Mouse (Mus musculus): ENCODE results near the gene Dmac2.
A peak's percentile ranks its signal among the peaks of the same experiment; 100 is the strongest.

Dmac2 gene

DNA sequence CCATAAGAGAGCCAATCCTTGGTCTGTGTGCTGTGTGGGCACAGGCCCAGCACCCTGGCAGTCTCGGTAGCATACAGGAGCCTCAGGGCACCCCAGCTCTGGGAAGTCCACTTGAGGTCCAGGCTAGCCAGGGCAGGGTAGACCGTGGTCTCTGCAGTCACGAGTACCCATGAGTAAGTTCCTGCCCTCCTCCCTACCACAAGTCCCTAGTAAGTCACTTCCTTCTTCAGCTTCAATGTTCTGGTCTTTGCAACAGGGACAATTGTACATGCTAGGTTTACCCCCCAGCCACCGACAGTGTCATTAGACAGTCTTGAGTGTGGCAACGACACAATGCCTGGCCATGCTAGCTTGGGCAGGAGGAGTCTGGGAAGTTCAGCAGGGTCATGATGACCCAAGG, 13.5 kb downstream of the Dmac2 start:
- Histone ChIP-seq H3K36me3 (ENCODE audit: insufficient read depth, low read length) (peaks cover 95% of the 10 kb centered on the region), H3K4me3 (replicated peaks; ENCODE audit: low read length) (no peak overlapping the region), H3K4me1 (replicated peaks; ENCODE audit: low read depth, low read length) (peaks cover 38% of the 10 kb centered on the region), H3K27me3 (ENCODE audit: insufficient read depth, low read length) (peaks cover 3% of the 10 kb centered on the region; the same call in 1 of the 2 replicates), H3K9me3 (ENCODE audit: low read length) (no peaks in the 10 kb centered on the region)
- TF ChIP-seq CTCF (conservative IDR thresholded peaks at IDR 0.05; ENCODE audit: low read length), result no peak
- no peak for TF ChIP-seq POU5F1 (IDR thresholded peaks at IDR 0.05; ENCODE audit: borderline replicate concordance, low read length)
- no peak for TF ChIP-seq NANOG (IDR thresholded peaks at IDR 0.05; ENCODE audit: borderline replicate concordance, low read length)

DNA sequence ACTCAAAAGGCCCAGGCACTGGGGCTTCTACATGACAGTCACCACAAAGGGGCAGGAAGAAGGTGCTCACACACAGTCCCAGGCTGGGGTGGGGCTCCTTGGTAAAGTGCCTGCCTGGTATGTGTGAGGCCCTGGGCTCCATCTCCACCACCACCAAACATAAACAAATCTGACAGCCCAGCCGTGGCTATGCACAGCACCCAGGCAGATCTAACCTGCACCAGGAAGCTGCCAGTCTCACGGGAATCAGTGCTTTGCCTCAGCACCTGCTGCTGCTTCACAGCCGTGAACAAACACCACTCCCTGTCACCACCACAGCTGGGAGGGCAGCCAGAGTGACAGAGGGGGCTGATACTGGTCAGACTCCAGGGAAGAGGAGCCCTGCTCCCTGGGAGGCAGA, 17.2 kb downstream of the Dmac2 start:
- no peaks in the 10 kb centered on the region for H3K9me3 ChIP-seq (ENCODE audit: low read length)
- TF ChIP-seq NANOG (IDR thresholded peaks at IDR 0.05; ENCODE audit: borderline replicate concordance, low read length) (no peak), CTCF (conservative IDR thresholded peaks at IDR 0.05; ENCODE audit: low read length) (no peak), POU5F1 (IDR thresholded peaks at IDR 0.05; ENCODE audit: borderline replicate concordance, low read length) (no peak)
- H3K36me3 ChIP-seq (ENCODE audit: insufficient read depth, low read length), result peaks cover 99% of the 10 kb centered on the region
- H3K27me3 ChIP-seq (ENCODE audit: insufficient read depth, low read length), result no peaks in the 10 kb centered on the region
- peaks cover 34% of the 10 kb centered on the region for H3K4me1 ChIP-seq (replicated peaks; ENCODE audit: low read depth, low read length)
- no peak overlapping the region for H3K4me3 ChIP-seq (replicated peaks; ENCODE audit: low read length)

DNA sequence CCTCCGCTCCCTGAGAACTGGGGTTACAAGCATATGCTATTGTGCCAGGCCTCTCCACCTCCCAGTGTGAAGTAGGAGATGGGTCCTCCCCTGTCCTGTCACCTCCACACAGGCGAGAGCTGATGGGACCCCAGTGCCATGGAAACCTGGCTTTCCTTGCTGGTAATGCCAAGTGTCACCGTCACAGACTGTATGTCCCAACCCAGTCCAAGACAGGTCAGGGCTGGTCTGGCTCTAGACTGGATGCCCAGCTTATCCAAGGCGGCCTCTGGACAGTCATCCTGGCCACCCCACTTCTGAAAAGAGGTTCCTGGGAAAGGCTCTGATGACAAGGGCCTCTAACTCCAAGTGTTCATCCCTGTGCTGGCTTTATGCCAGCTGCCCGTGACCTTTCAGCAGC, 17.9 kb downstream of the Dmac2 start:
- TF ChIP-seq POU5F1 (IDR thresholded peaks at IDR 0.05; ENCODE audit: borderline replicate concordance, low read length), result no peak
- no peak for TF ChIP-seq CTCF (conservative IDR thresholded peaks at IDR 0.05; ENCODE audit: low read length)
- no peak for TF ChIP-seq NANOG (IDR thresholded peaks at IDR 0.05; ENCODE audit: borderline replicate concordance, low read length)
- Histone ChIP-seq H3K9me3 (ENCODE audit: low read length) (no peaks in the 10 kb centered on the region), H3K36me3 (ENCODE audit: insufficient read depth, low read length) (peaks cover 96% of the 10 kb centered on the region), H3K27me3 (ENCODE audit: insufficient read depth, low read length) (no peaks in the 10 kb centered on the region), H3K4me1 (replicated peaks; ENCODE audit: low read depth, low read length) (peaks cover 41% of the 10 kb centered on the region), H3K4me3 (replicated peaks; ENCODE audit: low read length) (no peak overlapping the region; the same call in 1 of the 2 replicates)

GRCm38 (mm10) chr7:25639754-25640153, 20.5 kb downstream of the Dmac2 start:
- TF ChIP-seq NANOG (IDR thresholded peaks at IDR 0.05; ENCODE audit: borderline replicate concordance, low read length) (no peak), POU5F1 (IDR thresholded peaks at IDR 0.05; ENCODE audit: borderline replicate concordance, low read length) (no peak), CTCF (conservative IDR thresholded peaks at IDR 0.05; ENCODE audit: low read length) (no peak)
- H3K9me3 ChIP-seq (ENCODE audit: low read length), result no peaks in the 10 kb centered on the region
- H3K4me1 ChIP-seq (replicated peaks; ENCODE audit: low read depth, low read length), result peaks cover 59% of the 10 kb centered on the region
- H3K4me3 ChIP-seq (replicated peaks; ENCODE audit: low read length), result no peak overlapping the region
- no peaks in the 10 kb centered on the region for H3K27me3 ChIP-seq (ENCODE audit: insufficient read depth, low read length)
- peaks cover 74% of the 10 kb centered on the region for H3K36me3 ChIP-seq (ENCODE audit: insufficient read depth, low read length)

- H3K4me1 ChIP-seq (replicated peaks; ENCODE audit: low read depth, low read length), result peaks cover 74% of the 10 kb centered on the region
- H3K9me3 ChIP-seq (ENCODE audit: low read length), result no peaks in the 10 kb centered on the region
- TF ChIP-seq CTCF (conservative IDR thresholded peaks at IDR 0.05; ENCODE audit: low read length), result no peak
- no peak for TF ChIP-seq NANOG (IDR thresholded peaks at IDR 0.05; ENCODE audit: borderline replicate concordance, low read length)
- no peak for TF ChIP-seq POU5F1 (IDR thresholded peaks at IDR 0.05; ENCODE audit: borderline replicate concordance, low read length)
- H3K36me3 ChIP-seq (ENCODE audit: insufficient read depth, low read length), result peaks cover 62% of the 10 kb centered on the region
- H3K27me3 ChIP-seq (ENCODE audit: insufficient read depth, low read length), result no peaks in the 10 kb centered on the region
- H3K4me3 ChIP-seq (replicated peaks; ENCODE audit: low read length), result 0 out of 2 replicates have a peak overlapping the region, but pooled peaks have one; percentile 10
These were observed 24.9 kb downstream of the Dmac2 start for GRCm38 (mm10) chr7:25644136-25644535.

GRCm38 (mm10) chr7:25644631-25645030, 25.4 kb downstream of the Dmac2 start:
- TF ChIP-seq POU5F1 (IDR thresholded peaks at IDR 0.05; ENCODE audit: borderline replicate concordance, low read length) (no peak), CTCF (conservative IDR thresholded peaks at IDR 0.05; ENCODE audit: low read length) (no peak)
- no peaks in the 10 kb centered on the region for H3K27me3 ChIP-seq (ENCODE audit: insufficient read depth, low read length)

GRCm38 (mm10) chr7:25645074-25645473, 25.9 kb downstream of the Dmac2 start:
- no peak overlapping the region for H3K4me3 ChIP-seq (replicated peaks; ENCODE audit: low read length)
- H3K9me3 ChIP-seq (ENCODE audit: low read length), result no peaks in the 10 kb centered on the region
- H3K4me1 ChIP-seq (replicated peaks; ENCODE audit: low read depth, low read length), result peaks cover 84% of the 10 kb centered on the region
- TF ChIP-seq CTCF (conservative IDR thresholded peaks at IDR 0.05; ENCODE audit: low read length) (no peak), NANOG (IDR thresholded peaks at IDR 0.05; ENCODE audit: borderline replicate concordance, low read length) (no peak)
- no peaks in the 10 kb centered on the region for H3K27me3 ChIP-seq (ENCODE audit: insufficient read depth, low read length)
- peaks cover 61% of the 10 kb centered on the region for H3K36me3 ChIP-seq (ENCODE audit: insufficient read depth, low read length)

More at GRCm38 (mm10) chr7:25644631-25645030, 25.4 kb downstream of the Dmac2 start:
- H3K9me3 ChIP-seq (ENCODE audit: low read length), result no peaks in the 10 kb centered on the region
- peaks cover 79% of the 10 kb centered on the region for H3K4me1 ChIP-seq (replicated peaks; ENCODE audit: low read depth, low read length)
- H3K4me3 ChIP-seq (replicated peaks; ENCODE audit: low read length), result 0 out of 2 replicates have a peak overlapping the region, but pooled peaks have one; percentile 10
- peaks cover 62% of the 10 kb centered on the region for H3K36me3 ChIP-seq (ENCODE audit: insufficient read depth, low read length)

DNA sequence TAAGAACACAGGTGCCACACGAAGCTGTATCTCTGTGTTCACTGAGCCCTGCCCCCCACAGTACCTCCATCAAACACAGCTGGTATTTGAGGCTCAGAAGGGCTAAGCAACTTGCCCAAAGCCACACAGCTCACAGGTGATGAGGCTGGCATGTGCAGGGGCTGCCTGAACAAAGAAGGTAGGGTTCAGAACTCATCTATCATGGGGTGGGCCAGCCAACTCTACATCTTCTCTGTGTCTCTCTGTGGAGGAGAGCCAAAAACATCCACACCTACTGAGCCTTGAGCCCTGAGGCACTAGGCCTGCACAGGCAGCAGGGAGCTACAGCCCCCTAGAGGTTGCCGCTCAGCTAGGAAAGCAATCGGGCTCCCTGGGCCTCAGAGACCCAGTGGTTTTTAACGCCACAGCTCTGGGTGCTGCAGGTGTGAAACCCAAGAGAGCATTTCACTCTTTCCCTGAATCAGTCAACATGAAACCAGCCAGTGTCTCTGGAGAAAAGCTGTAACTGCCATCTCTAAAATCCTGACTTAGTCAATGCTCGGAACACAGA, 28.4 kb downstream of the Dmac2 start:
- Histone ChIP-seq H3K4me3 (replicated peaks; ENCODE audit: low read length) (no peak overlapping the region), H3K4me1 (replicated peaks; ENCODE audit: low read depth, low read length) (peaks cover 89% of the 10 kb centered on the region), H3K9me3 (ENCODE audit: low read length) (no peaks in the 10 kb centered on the region), H3K36me3 (ENCODE audit: insufficient read depth, low read length) (peaks cover 50% of the 10 kb centered on the region), H3K27me3 (ENCODE audit: insufficient read depth, low read length) (no peaks in the 10 kb centered on the region)
- TF ChIP-seq POU5F1 (IDR thresholded peaks at IDR 0.05; ENCODE audit: borderline replicate concordance, low read length), result no peak
- peak; percentile 30 for TF ChIP-seq CTCF (conservative IDR thresholded peaks at IDR 0.05; ENCODE audit: low read length)

DNA sequence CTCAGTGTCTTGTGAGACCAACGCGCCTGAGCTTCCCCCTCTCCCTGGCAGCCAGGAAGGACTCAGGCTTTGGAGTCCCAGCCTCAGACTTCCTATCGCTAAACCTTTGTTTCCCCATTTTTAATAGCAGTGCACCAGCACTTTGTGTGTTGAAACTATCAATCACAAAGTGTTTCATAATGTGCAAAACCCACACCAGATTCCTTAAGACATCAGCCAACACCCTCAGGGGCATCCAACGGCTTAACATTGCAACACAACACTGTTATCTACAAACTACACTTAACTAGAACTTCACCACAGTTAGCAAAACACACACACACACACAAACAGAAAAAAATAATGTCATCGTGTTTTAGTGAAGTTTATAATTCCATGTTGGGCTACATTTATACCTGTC, 30.6 kb downstream of the Dmac2 start:
- Histone ChIP-seq H3K4me3 (replicated peaks; ENCODE audit: low read length) (no peak overlapping the region), H3K9me3 (ENCODE audit: low read length) (no peaks in the 10 kb centered on the region), H3K36me3 (ENCODE audit: insufficient read depth, low read length) (peaks cover 62% of the 10 kb centered on the region), H3K4me1 (replicated peaks; ENCODE audit: low read depth, low read length) (peaks cover 88% of the 10 kb centered on the region), H3K27me3 (ENCODE audit: insufficient read depth, low read length) (no peaks in the 10 kb centered on the region)
- TF ChIP-seq POU5F1 (IDR thresholded peaks at IDR 0.05; ENCODE audit: borderline replicate concordance, low read length), result no peak
- no peak for TF ChIP-seq CTCF (conservative IDR thresholded peaks at IDR 0.05; ENCODE audit: low read length)
- no peak for TF ChIP-seq NANOG (IDR thresholded peaks at IDR 0.05; ENCODE audit: borderline replicate concordance, low read length)

Measured in E14TG2a.4 (cell line).